Mouse (Mus musculus): ENCODE measurements around the gene Mmp24.

DNA sequence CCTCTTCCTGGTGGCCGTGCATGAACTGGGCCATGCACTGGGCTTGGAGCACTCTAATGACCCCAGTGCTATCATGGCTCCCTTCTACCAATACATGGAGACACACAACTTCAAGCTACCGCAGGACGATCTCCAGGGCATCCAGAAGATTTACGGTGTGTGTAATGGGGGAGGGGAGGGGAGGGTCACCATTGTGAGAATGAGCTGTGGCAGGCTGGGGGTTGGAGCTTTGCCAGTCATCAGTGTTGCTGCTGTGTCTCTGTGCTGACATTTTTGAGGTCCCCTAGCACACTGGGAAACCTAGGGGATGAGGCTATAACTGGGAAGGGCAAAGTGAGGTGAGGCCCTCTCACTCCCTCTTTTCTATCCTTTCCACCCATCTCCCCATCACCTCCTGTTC, 32.3 kb downstream of the Mmp24 start:
- TF ChIP-seq CTCF (IDR thresholded peaks at IDR 0.05; ENCODE audit: low read depth) (no peak), EP300 (IDR thresholded peaks at IDR 0.05; ENCODE audit: low read depth) (no peak)

All from heart, postnatal 0 days (tissue).